Mouse (Mus musculus) megakaryocyte, embryonic 14.5 days (primary cell): Measurements from ENCODE around the gene Aamp. TPM values are rescaled to one million over a fixed set of nuclear protein-coding genes. Genes with fewer than 3 reads are reported as not detected.

ENCODE experiments used
- H3K27me3 ChIP-seq: replicated peaks from 2 replicates; pipeline ENCODE3; 2012; ENCODE audit warnings: inconsistent platforms
- H3K36me3 ChIP-seq: replicated peaks from 2 replicates; pipeline ENCODE3; 2012; ENCODE audit warnings: low read length, inconsistent platforms, mixed read lengths
- H3K4me1 ChIP-seq: 2 replicates; pipeline ENCODE4 v1.6.1; 2012; ENCODE audit warnings: inconsistent platforms
- H3K4me3 ChIP-seq: replicated peaks from 2 replicates; pipeline ENCODE3; 2012; ENCODE audit warnings: moderate library complexity, mild to moderate bottlenecking, inconsistent platforms
- H3K9me3 ChIP-seq: 2 replicates; pipeline ENCODE4 v1.6.1; 2012; ENCODE audit warnings: inconsistent platforms
- FLI1 ChIP-seq: IDR thresholded peaks from 2 replicates; pipeline ENCODE4 v1.6.1; 2012; ENCODE audit warnings: low read length, inconsistent platforms, mixed read lengths
- GATA1 ChIP-seq: IDR thresholded peaks from 3 replicates; pipeline ENCODE4 v1.6.1; 2012; ENCODE audit warnings: mixed read lengths, low read length, inconsistent platforms, borderline replicate concordance
- polyA plus RNA-seq: library from polyadenylated mRNA; stranded (reverse); fragments of >175 nt; gene quantifications from 2 replicates; pipeline ENCODE4 v1.2.3, GENCODE M21; 2012; ENCODE audit warnings: low replicate concordance; ENCODE audit not compliant: insufficient read depth

Gene Aamp
- polyA plus RNA-seq, 1 experiment, result 228 TPM

GRCm38 (mm10) chr1:74302229-74302628 lies 17.7 kb upstream of the Aamp start:
- no peaks in the 10 kb centered on the region for H3K27me3 ChIP-seq
- H3K4me1 ChIP-seq, result peaks cover 78% of the 10 kb centered on the region
- no peak for TF ChIP-seq FLI1
- no peak for TF ChIP-seq GATA1
- H3K4me3 ChIP-seq, result peak overlapping the region; percentile 96
- peaks cover 5% of the 10 kb centered on the region for H3K9me3 ChIP-seq
- H3K36me3 ChIP-seq, result peaks cover 53% of the 10 kb centered on the region

DNA sequence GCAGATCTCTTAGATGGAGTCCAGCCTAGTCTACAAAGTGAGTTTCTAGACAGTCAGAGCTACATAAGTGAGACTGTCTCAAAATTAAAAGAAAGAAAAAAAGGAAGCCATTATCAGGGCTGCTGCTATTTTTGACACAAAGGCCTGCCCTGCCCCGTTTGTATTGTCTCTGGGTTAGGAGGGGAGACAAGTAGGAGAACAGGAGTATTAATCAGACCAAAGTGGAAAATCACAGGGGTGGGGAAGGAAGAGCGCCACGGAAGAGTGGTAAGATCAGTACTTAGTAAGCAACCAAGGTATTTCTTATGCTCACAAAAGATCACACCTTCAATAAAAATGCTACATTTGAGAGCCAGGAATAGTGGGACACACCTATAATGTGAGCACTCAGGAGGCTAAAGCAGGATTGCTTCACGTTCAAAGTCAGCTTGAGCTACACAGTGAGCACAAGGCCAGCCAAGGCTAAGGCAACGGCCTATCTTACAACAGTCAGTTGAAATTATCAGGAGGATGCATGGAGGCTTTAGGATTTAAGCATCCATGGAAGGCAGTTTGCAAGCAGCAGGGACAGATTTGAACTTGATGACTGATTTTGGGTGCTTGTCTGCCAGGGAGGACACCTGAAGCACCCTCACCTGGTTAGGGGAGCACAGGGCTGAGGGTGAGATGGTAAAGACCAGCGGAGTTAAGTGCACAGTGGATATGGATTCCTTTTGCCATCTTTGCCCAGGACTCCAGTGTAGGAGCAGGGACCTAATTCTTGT lies 16.0 kb upstream of the Aamp start:
- Histone ChIP-seq H3K36me3 (peaks cover 54% of the 10 kb centered on the region), H3K9me3 (peaks cover 3% of the 10 kb centered on the region), H3K4me3 (peak overlapping the region; percentile 51), H3K4me1 (peaks cover 89% of the 10 kb centered on the region), H3K27me3 (no peaks in the 10 kb centered on the region)
- no peak for TF ChIP-seq FLI1
- TF ChIP-seq GATA1, result no peak

DNA sequence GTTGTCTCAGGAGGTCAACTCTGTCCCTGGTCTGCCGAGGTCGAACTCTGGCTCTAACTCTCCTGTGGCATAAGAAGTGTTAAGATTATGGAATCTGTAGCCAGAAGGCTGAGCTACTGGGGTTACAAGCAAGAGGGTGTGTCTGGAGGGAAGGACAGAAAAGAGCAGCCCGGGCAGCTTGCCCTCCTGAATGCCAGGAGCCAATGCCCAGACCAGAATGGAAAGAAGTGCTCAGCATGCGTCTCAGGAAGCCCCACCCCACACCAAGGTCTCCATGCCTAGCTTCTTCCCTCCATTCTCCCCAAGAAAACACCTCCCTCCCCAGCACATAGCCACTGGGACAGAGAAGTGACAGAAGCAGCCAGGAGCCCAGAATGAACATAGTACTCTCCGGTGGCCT lies 14.5 kb upstream of the Aamp start:
- Histone ChIP-seq H3K27me3 (no peaks in the 10 kb centered on the region), H3K9me3 (no peaks in the 10 kb centered on the region), H3K4me3 (peak overlapping the region; percentile 18), H3K36me3 (peaks cover 65% of the 10 kb centered on the region), H3K4me1 (peaks cover 92% of the 10 kb centered on the region)
- no peak for TF ChIP-seq GATA1

- no peak for TF ChIP-seq FLI1
- TF ChIP-seq GATA1, result no peak
- Histone ChIP-seq H3K9me3 (no peaks in the 10 kb centered on the region), H3K4me3 (peak overlapping the region; percentile 50), H3K36me3 (peaks cover 72% of the 10 kb centered on the region), H3K27me3 (no peaks in the 10 kb centered on the region), H3K4me1 (peaks cover 99% of the 10 kb centered on the region)
Measured at GRCm38 (mm10) chr1:74298157-74298750, 13.7 kb upstream of the Aamp start.

DNA sequence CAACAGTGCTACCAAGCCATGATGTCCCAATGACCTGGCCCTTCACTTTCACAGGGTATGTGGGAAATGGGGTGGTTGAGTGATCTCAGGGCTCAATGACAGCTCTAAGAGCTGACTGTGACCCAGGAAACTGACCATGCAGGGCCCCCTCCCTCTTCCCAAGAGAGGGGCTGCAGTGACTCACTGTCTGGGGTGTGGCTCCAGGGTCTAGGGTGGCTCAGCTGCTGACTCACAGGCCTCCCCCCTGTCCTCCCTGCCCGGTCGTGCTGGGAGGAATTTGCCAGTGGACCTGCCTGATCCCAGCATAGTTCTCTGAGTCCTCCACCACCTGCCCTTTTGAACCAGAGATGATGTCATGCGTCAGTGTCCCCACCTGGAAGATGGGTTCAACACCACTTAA lies 12.7 kb upstream of the Aamp start:
- no peaks in the 10 kb centered on the region for H3K27me3 ChIP-seq
- H3K36me3 ChIP-seq, result peaks cover 78% of the 10 kb centered on the region
- peak overlapping the region; percentile 91 for H3K4me3 ChIP-seq
- H3K4me1 ChIP-seq, result peaks cover 100% of the 10 kb centered on the region
- TF ChIP-seq GATA1 (no peak), FLI1 (no peak)
- H3K9me3 ChIP-seq, result no peaks in the 10 kb centered on the region

DNA sequence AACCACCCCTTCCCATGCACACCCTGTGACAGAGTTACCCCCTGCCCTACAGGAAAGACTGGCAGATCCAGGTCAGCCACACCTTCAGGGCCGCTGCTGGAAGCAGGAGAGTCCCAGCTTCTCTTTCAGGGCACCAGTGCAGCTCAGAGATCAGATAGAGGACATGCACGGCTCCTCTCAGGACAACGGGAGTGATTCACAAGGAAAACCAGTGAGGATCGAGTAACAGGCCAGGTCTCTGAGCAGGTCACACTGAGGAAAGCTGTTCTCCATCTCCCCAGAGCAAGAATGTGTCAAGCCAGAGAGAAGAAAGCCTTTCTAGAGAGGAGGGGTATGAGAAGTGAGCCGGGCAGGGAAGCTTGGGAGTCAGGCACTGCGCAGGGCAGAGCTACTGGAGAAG lies 11.9 kb upstream of the Aamp start:
- no peak for TF ChIP-seq GATA1
- Histone ChIP-seq H3K36me3 (peaks cover 78% of the 10 kb centered on the region), H3K9me3 (no peaks in the 10 kb centered on the region), H3K27me3 (no peaks in the 10 kb centered on the region), H3K4me3 (peak overlapping the region; percentile 91), H3K4me1 (peaks cover 100% of the 10 kb centered on the region)

- Histone ChIP-seq H3K4me1 (peaks cover 100% of the 10 kb centered on the region), H3K9me3 (no peaks in the 10 kb centered on the region), H3K4me3 (peak overlapping the region; percentile 91), H3K27me3 (no peaks in the 10 kb centered on the region), H3K36me3 (peaks cover 78% of the 10 kb centered on the region)
- TF ChIP-seq FLI1 (no peak), GATA1 (peak; percentile 65; the same call in 2 of the 3 replicates)
Measured at GRCm38 (mm10) chr1:74295456-74296171, 11.1 kb upstream of the Aamp start.

GRCm38 (mm10) chr1:74294733-74295455 lies 10.4 kb upstream of the Aamp start:
- Histone ChIP-seq H3K36me3 (peaks cover 83% of the 10 kb centered on the region), H3K4me1 (peaks cover 100% of the 10 kb centered on the region), H3K27me3 (no peaks in the 10 kb centered on the region), H3K9me3 (no peaks in the 10 kb centered on the region), H3K4me3 (peak overlapping the region; percentile 91)
- no peak for TF ChIP-seq GATA1
- TF ChIP-seq FLI1, result no peak

- Histone ChIP-seq H3K36me3 (peaks cover 85% of the 10 kb centered on the region), H3K4me3 (peak overlapping the region; percentile 72), H3K9me3 (no peaks in the 10 kb centered on the region), H3K27me3 (no peaks in the 10 kb centered on the region), H3K4me1 (peaks cover 100% of the 10 kb centered on the region)
- TF ChIP-seq GATA1 (no peak), FLI1 (no peak)
Measured at GRCm38 (mm10) chr1:74294090-74294643, 9.6 kb upstream of the Aamp start.
